Mouse (Mus musculus): ENCODE data around the gene Pi4ka.

DNA sequence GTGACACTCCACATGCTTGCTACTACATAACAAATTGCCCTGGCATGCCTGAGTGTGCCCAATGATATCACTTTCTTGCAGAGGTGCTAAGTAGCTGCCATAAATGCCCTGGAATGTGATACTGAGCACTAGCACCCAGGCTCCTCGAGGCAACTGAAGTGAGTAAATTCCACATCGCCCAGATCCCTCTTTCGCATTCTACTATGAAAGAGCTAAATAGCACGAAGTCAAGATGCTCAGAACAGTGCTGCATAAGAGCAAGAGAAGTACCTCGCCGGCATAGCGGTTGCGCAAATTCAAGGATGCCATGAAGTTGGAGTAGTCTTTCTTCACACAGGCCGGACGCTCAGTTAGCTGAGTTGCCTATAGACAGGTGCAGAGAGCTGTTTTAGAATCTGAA, 97.1 kb downstream of the Pi4ka start:
- no peak for TF ChIP-seq NANOG (IDR thresholded peaks at IDR 0.05; ENCODE audit: borderline replicate concordance, low read length)
- no peak for TF ChIP-seq CTCF (conservative IDR thresholded peaks at IDR 0.05; ENCODE audit: low read length)

Measured in E14TG2a.4 (cell line).